Mouse (Mus musculus): Measurements from ENCODE around the gene Olfr764-ps1. TPM values are rescaled to one million over a fixed set of nuclear protein-coding genes. Genes with fewer than 3 reads are reported as not detected.
"Not testable (repeated sequence)": the region's sequence is repeated elsewhere in the genome, so short reads cannot be mapped to it uniquely, and the experiment has no call there.

Olfr764-ps1 gene
- polyA plus RNA-seq, 1 experiment, result not detected

DNA sequence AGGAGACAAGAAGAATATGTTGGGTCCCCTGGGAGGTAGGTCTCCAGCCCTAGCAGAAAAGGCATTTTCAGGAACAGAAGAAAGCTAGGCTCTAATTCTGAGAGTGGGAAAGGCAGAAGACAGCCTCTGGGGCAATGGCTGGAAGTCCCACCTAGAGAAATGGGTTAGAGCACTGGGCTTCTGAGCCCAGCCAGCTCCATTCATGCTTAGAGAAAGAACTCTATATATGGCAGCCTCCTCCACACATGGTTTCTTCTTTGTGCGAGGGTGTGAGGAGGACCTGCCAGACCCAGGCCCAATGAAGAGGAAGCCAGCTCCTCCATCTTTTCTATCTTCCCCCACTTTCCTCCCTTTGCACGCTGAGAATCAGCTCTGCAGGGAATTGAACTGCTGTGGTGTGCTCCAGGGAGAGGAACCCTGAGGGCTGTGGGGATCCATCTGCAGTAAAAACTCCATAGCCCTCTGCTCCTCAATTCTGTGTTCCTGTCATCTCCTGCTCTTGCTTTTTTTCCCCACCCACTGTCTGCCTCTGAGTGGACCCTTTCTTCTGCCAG is 29.3 kb downstream of the Olfr764-ps1 start, which contains the start of gene Olfr763:
Gene Olfr763, plus strand, starts transcription at position 504 of the 554 bp plus-strand sequence.
- Histone ChIP-seq H3K27ac (ENCODE audit: insufficient read depth, low read length) (no peak within 1 kb of the TSS), H3K4me1 (ENCODE audit: control insufficient read depth, insufficient read depth, low read length) (no peaks in the 10 kb centered on the region), H3K27me3 (ENCODE audit: control insufficient read depth, insufficient read depth, low read length) (no peaks in the 10 kb centered on the region), H3K4me3 (replicated peaks; ENCODE audit: insufficient read depth, low read depth, low read length) (no peak within 1 kb of the TSS)
- no peak for TF ChIP-seq POLR2A (IDR thresholded peaks at IDR 0.05; ENCODE audit: borderline replicate concordance, insufficient read depth, low read length)
- TF ChIP-seq CTCF (IDR thresholded peaks at IDR 0.05; ENCODE audit: borderline replicate concordance, insufficient read depth, low read depth, low read length), result no peak
- 49% methylated on average over 2 of the region's 2 CpGs for WGBS
- no peak for DNase-seq

DNA sequence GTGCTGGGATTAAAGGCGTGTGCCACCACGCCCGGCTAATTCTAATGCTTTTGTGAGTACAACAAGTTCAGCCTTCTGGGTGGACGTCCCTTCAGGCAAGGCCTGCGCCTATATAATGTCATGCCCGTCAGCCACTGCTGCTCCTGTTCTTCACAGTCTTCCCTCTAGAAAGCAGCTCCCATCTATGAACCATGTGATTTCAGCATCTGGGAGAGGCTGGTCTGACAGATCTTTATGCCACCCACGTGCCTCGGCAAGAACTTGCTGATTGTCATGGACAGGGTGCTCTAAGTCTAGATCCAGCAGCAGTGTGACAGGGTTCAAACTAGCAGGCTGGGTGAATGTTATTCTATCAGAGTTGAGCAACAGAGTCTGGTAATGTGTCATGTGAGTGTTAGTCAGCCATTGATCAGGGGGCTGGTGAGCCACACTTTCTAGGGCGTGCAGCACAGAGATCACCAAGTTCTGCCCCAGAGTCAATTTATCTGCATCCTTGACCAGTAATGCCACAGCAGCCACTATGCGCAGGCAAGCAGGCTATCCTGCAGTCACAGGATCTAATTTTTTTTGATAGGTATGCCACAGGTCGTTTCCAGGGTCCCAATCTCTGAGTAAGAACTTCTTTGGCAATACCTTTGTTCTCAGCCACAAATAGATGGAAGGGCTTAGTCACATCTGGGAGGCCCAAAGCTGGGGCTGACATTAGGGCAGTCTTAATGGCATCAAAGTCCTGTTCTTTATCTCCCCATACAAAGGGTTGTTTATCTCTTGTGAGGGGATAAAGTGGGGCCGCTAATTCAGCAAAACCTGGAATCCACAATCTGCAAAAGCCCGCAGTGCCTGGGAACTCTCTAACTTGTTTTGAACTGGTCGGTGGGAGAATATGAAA is 35.4 kb downstream of the Olfr764-ps1 start:
- Histone ChIP-seq H3K27ac (ENCODE audit: insufficient read depth, low read length) (no peak overlapping the region), H3K27me3 (ENCODE audit: control insufficient read depth, insufficient read depth, low read length) (no peaks in the 10 kb centered on the region), H3K4me3 (replicated peaks; ENCODE audit: insufficient read depth, low read depth, low read length) (no peak overlapping the region), H3K4me1 (ENCODE audit: control insufficient read depth, insufficient read depth, low read length) (no peaks in the 10 kb centered on the region)
- TF ChIP-seq CTCF (IDR thresholded peaks at IDR 0.05; ENCODE audit: borderline replicate concordance, insufficient read depth, low read depth, low read length) (no peak), POLR2A (IDR thresholded peaks at IDR 0.05; ENCODE audit: borderline replicate concordance, insufficient read depth, low read length) (no peak)
- DNase-seq, result no peak
- WGBS, result 85% methylated on average over 14 of the region's 14 CpGs

DNA sequence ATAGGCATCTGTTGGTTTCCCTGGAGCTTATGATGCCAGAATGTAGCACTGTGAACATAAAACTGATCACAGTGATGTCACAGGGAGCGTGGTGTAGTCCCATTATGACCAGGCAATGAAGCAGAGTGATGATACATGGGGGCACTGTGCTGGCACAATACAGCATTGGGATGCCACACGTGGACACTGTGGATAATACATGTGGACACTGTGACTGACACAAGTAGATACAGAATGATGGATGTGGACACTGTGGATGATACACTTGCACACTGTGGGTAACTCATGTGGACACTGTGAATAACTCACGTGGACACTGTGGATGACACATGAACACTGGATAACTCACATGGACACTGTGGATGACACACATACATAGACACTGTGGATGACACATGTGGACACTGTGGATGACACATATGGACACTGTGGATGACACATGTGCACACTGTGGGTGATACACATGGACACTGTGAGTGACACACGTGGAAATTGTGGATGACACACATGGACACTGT is 43.1 kb downstream of the Olfr764-ps1 start:
- no peak overlapping the region for H3K4me3 ChIP-seq (replicated peaks; ENCODE audit: insufficient read depth, low read depth, low read length)
- no peak overlapping the region for H3K27ac ChIP-seq (ENCODE audit: insufficient read depth, low read length)
- WGBS, result 76% methylated on average over 4 of the region's 4 CpGs
- no peak for TF ChIP-seq POLR2A (IDR thresholded peaks at IDR 0.05; ENCODE audit: borderline replicate concordance, insufficient read depth, low read length)
- TF ChIP-seq CTCF (IDR thresholded peaks at IDR 0.05; ENCODE audit: borderline replicate concordance, insufficient read depth, low read depth, low read length), result no peak
- DNase-seq, result no peak
- H3K27me3 ChIP-seq (ENCODE audit: control insufficient read depth, insufficient read depth, low read length), result no peaks in the 10 kb centered on the region
- H3K4me1 ChIP-seq (ENCODE audit: control insufficient read depth, insufficient read depth, low read length), result no peaks in the 10 kb centered on the region

DNA sequence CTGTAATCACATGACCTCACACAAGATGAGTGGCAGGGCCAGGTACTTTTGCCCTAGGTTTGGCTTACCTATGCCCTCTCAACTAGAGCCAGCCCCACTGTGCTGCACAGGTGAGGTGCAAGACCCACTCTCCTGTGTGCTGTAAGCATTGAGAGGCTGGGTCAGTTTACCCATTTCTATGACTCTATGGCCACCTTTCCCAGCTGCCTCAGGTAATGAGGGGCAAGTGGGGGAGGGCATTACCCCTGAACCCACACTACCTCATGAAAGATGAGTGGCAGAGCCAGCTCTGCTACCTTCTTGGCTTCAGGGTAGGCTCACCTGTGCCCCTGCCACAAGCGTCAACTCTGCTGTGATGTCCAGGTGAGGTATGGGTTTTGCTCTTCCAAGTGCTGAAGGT is 43.9 kb downstream of the Olfr764-ps1 start:
- Histone ChIP-seq H3K27ac (ENCODE audit: insufficient read depth, low read length) (no peak overlapping the region), H3K27me3 (ENCODE audit: control insufficient read depth, insufficient read depth, low read length) (no peaks in the 10 kb centered on the region), H3K4me3 (replicated peaks; ENCODE audit: insufficient read depth, low read depth, low read length) (no peak overlapping the region), H3K4me1 (ENCODE audit: control insufficient read depth, insufficient read depth, low read length) (no peaks in the 10 kb centered on the region)
- no peak for DNase-seq
- TF ChIP-seq CTCF (IDR thresholded peaks at IDR 0.05; ENCODE audit: borderline replicate concordance, insufficient read depth, low read depth, low read length) (no peak), POLR2A (IDR thresholded peaks at IDR 0.05; ENCODE audit: borderline replicate concordance, insufficient read depth, low read length) (no peak)
- WGBS, result 97% methylated on average over 1 of the region's 1 CpGs

GRCm38 (mm10) chr10:128990994-128991393 is 48.7 kb downstream of the Olfr764-ps1 start:
- Histone ChIP-seq H3K4me3 (replicated peaks; ENCODE audit: insufficient read depth, low read depth, low read length) (no peak overlapping the region), H3K27me3 (ENCODE audit: control insufficient read depth, insufficient read depth, low read length) (no peaks in the 10 kb centered on the region), H3K27ac (ENCODE audit: insufficient read depth, low read length) (no peak overlapping the region), H3K4me1 (ENCODE audit: control insufficient read depth, insufficient read depth, low read length) (no peaks in the 10 kb centered on the region)
- TF ChIP-seq POLR2A (IDR thresholded peaks at IDR 0.05; ENCODE audit: borderline replicate concordance, insufficient read depth, low read length) (no peak), CTCF (IDR thresholded peaks at IDR 0.05; ENCODE audit: borderline replicate concordance, insufficient read depth, low read depth, low read length) (no peak)
- DNase-seq, result no peak

DNA sequence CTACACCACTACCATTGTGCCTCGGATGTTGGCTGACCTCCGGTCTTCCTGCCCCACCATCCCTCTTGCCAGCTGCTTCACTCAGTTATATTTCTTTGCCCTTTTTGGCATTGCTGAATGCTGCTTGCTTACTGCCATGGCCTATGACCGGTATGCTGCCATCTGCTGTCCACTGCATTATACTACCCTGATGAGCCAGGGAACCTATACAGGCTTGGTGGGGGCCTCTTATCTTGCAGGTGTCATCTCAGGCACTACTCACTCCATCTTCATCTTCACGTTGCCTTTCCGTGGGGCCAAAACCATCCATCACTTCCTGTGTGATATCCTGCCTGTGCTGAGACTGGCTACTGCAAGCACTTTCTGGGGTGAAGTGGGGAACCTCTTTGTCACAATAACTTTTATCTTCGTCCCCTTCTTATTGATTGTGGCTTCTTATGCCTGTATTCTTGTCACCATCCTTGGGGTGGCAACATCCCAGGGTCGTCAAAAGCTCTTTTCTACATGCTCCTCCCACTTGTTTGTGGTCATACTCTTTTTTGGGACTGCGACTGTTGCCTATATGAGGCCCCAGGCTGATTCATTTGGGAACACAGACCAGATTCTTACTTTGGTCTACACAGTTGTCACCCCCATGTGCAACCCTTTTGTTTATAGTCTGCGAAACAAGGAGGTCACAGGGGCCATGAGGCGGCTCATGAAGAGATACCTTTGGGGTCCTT is 49.4 kb downstream of the Olfr764-ps1 start:
- H3K4me3 ChIP-seq (replicated peaks; ENCODE audit: insufficient read depth, low read depth, low read length); DNase-seq; H3K27ac ChIP-seq (ENCODE audit: insufficient read depth, low read length); H3K4me1 ChIP-seq (ENCODE audit: control insufficient read depth, insufficient read depth, low read length); H3K27me3 ChIP-seq (ENCODE audit: control insufficient read depth, insufficient read depth, low read length): not testable (repeated sequence)
- WGBS, result 52% methylated on average over 7 of the region's 10 CpGs

GRCm38 (mm10) chr10:128989131-128989530 is 50.6 kb downstream of the Olfr764-ps1 start, which contains the start of gene Olfr9:
Gene Olfr9, plus strand, starts transcription at chr10:128989431.
- not testable (repeated sequence) for H3K27ac ChIP-seq (ENCODE audit: insufficient read depth, low read length); H3K4me3 ChIP-seq (replicated peaks; ENCODE audit: insufficient read depth, low read depth, low read length); H3K27me3 ChIP-seq (ENCODE audit: control insufficient read depth, insufficient read depth, low read length); DNase-seq; H3K4me1 ChIP-seq (ENCODE audit: control insufficient read depth, insufficient read depth, low read length)
- WGBS, result 64% methylated on average over 1 of the region's 1 CpGs

Other genes with a start within 250 kb of the Olfr764-ps1 start
- 0.61 and 0.70 TPM in 2 replicates for gene Mmp19, start 249.0 kb downstream of the Olfr764-ps1 start, polyA plus RNA-seq (2012; rRNA removed)
- gene Dnajc14, start 235.8 kb downstream of the Olfr764-ps1 start, polyA plus RNA-seq (2012; rRNA removed), result 22.4 and 24.1 TPM in 2 replicates
- gene Tmem198b, start 235.5 kb downstream of the Olfr764-ps1 start, polyA plus RNA-seq (2012; rRNA removed), result 26.4 and 26.6 TPM in 2 replicates
- gene Sarnp, start 222.6 kb downstream of the Olfr764-ps1 start, polyA plus RNA-seq (2012; rRNA removed), result 54.5 and 60.2 TPM in 2 replicates
- gene Ormdl2, start 218.3 kb downstream of the Olfr764-ps1 start, polyA plus RNA-seq (2012; rRNA removed), result 25.7 and 26.0 TPM in 2 replicates
- 13.6 and 14.8 TPM in 2 replicates for gene Gdf11, start 148.2 kb downstream of the Olfr764-ps1 start, polyA plus RNA-seq (2012; rRNA removed)
- gene Cd63, start 138.9 kb downstream of the Olfr764-ps1 start, polyA plus RNA-seq (2012; rRNA removed), result 108 and 110 TPM in 2 replicates
- 37.0 and 45.7 TPM in 2 replicates for gene Rdh5, start 117.0 kb downstream of the Olfr764-ps1 start, polyA plus RNA-seq (2012; rRNA removed)
- gene Bloc1s1, start 115.9 kb downstream of the Olfr764-ps1 start, polyA plus RNA-seq (2012; rRNA removed), result 350 and 357 TPM in 2 replicates
- 96.2 and 106 TPM in 2 replicates for gene Itga7, start 106.1 kb downstream of the Olfr764-ps1 start, polyA plus RNA-seq (2012; rRNA removed)
- not detected in 2 replicates for gene Mettl7b, start 78.9 kb downstream of the Olfr764-ps1 start, polyA plus RNA-seq (2012; rRNA removed)
- not detected in 2 replicates for gene Olfr9, start 50.5 kb downstream of the Olfr764-ps1 start, polyA plus RNA-seq (2012; rRNA removed)
- not detected in 2 replicates for gene Olfr763, start 29.1 kb downstream of the Olfr764-ps1 start, polyA plus RNA-seq (2012; rRNA removed)
- not detected in 2 replicates for gene Olfr765, start 10.1 kb upstream of the Olfr764-ps1 start, polyA plus RNA-seq (2012; rRNA removed)
- not detected in 2 replicates for gene Olfr766-ps1, start 29.1 kb upstream of the Olfr764-ps1 start, polyA plus RNA-seq (2012; rRNA removed)
- not detected in 2 replicates for gene Olfr767, start 43.0 kb upstream of the Olfr764-ps1 start, polyA plus RNA-seq (2012; rRNA removed)
- not detected in 2 replicates for gene Olfr768, start 59.5 kb upstream of the Olfr764-ps1 start, polyA plus RNA-seq (2012; rRNA removed)
- not detected in 2 replicates for gene Olfr769, start 78.0 kb upstream of the Olfr764-ps1 start, polyA plus RNA-seq (2012; rRNA removed)
- gene Olfr770, start 99.1 kb upstream of the Olfr764-ps1 start, polyA plus RNA-seq (2012; rRNA removed), result not detected in 2 replicates
- gene Olfr771, start 124.9 kb upstream of the Olfr764-ps1 start, polyA plus RNA-seq (2012; rRNA removed), result not detected in 2 replicates
- not detected in 2 replicates for gene Olfr772, start 138.0 kb upstream of the Olfr764-ps1 start, polyA plus RNA-seq (2012; rRNA removed)
- not detected in 2 replicates for gene Olfr773, start 147.5 kb upstream of the Olfr764-ps1 start, polyA plus RNA-seq (2012; rRNA removed)
- not detected in 2 replicates for gene Olfr774, start 196.3 kb upstream of the Olfr764-ps1 start, polyA plus RNA-seq (2012; rRNA removed)
- gene Olfr775, start 208.5 kb upstream of the Olfr764-ps1 start, polyA plus RNA-seq (2012; rRNA removed), result not detected in 2 replicates
- gene Olfr776, start 219.2 kb upstream of the Olfr764-ps1 start, polyA plus RNA-seq (2012; rRNA removed), result not detected in 2 replicates
- gene Olfr777, start 231.6 kb upstream of the Olfr764-ps1 start, polyA plus RNA-seq (2012; rRNA removed), result not detected in 2 replicates